ENCODE assay signal across 8 mouse cellular contexts in genomic region chr16:11253898-11254722, GRCm38 (mm10). TPM values are rescaled to one million over a fixed set of nuclear protein-coding genes. Genes with fewer than 3 reads are reported as not detected.
DNase-seq lines count a peak whose midpoint lies in the region; ATAC-seq and TF ChIP-seq lines count a peak whose summit lies in the region.

TSS of gene Gspt1 (minus strand) at chr16:11254325.

- CTCF ChIA-PET in Patski (lab: Charles Lee): interaction anchor here (1.0 to 1.2 kb wide), 2 partner anchors 29 to 30 kb away, joined by 3 read pairs; no protein-coding TSS in a partner anchor

- no peak for TF ChIP-seq CTCF in Patski (IDR thresholded peaks at IDR 0.05)

- H3K9ac ChIP-seq in hindbrain, embryonic 13.5 days: peak within 1 kb of the TSS; percentile 96

- in situ Hi-C loops in Patski (cut with MboI; ENCODE audit: low pct_unique_long_range_greater_than_20kb): no loop called here

- no peaks in the 10 kb centered on the region for H3K9me3 ChIP-seq in hindbrain, embryonic 13.5 days

- DNase-seq in Patski (ENCODE audit: low read depth, low spot score): peak; percentile 94
- peak; percentile 98 to 99 for DNase-seq in cerebellum, postnatal 14 days
- peak; percentile 98 to 99 for DNase-seq in frontal cortex, postnatal 14 days (ENCODE audit: low spot score in 2 of 2)
- DNase-seq in layer of hippocampus, postnatal 25 days (ENCODE audit: extremely low spot score in 1 of 2, low spot score in 1 of 2): peak; percentile 92 to 93
- peak; percentile 99 for DNase-seq in lung, postnatal 25 days (ENCODE audit: low spot score)
- DNase-seq in retina, embryonic 14.5 days (ENCODE audit: low spot score): peak; percentile 98
- DNase-seq in thymus, postnatal 4 days: peak; percentile 98

- peak; percentile 88 for ATAC-seq in Patski
- ATAC-seq in hindbrain, embryonic 13.5 days (ENCODE audit: low FRiP score): peak; percentile 98

- H3K27ac ChIP-seq in hindbrain, embryonic 13.5 days: peak within 1 kb of the TSS; percentile 95

- peaks cover 21% of the 10 kb centered on the region for H3K4me1 ChIP-seq in hindbrain, embryonic 13.5 days (replicated peaks)

- POLR2A ChIA-PET in Patski (lab: Charles Lee): interaction anchor here (0.6 to 1.6 kb wide), 4 partner anchors 8 to 1802 kb away, joined by 3 to 4 read pairs (median 4); partner anchors contain the start of gene Snx29

- H3K36me3 ChIP-seq in hindbrain, embryonic 13.5 days: no peaks in the 10 kb centered on the region

- peak within 1 kb of the TSS; percentile 99 for H3K4me3 ChIP-seq in hindbrain, embryonic 13.5 days

- H3K4me2 ChIP-seq in hindbrain, embryonic 13.5 days: peak within 1 kb of the TSS; percentile 98

- H3K27me3 ChIP-seq in Patski: no peaks in the 10 kb centered on the region
- no peaks in the 10 kb centered on the region for H3K27me3 ChIP-seq in hindbrain, embryonic 13.5 days

- under 1% methylated on average over 65 of the region's 76 CpGs for WGBS in hindbrain, embryonic 13.5 days

RNA-seq across cellular contexts. Expression of gene Gspt1, which starts in this region (rescaled TPM):
- polyA plus RNA-seq in Patski (2021): 117 TPM
- 50.2 and 52.2 TPM in 2 replicates for polyA plus RNA-seq in hindbrain, embryonic 13.5 days (2015; fragmentation: Nextera tagmentation; extraction: Ambion mirVana)
- total RNA-seq in layer of hippocampus, postnatal 25 days (2021): 10 to 100 TPM; 84.3 to 89.9 TPM

Comparison
In these comparisons a context has a peak if more than half of its experiments do, and no peak if none do; other contexts are left out.
1. Peak in every context shown above with its lines: DNase-seq, ATAC-seq, H3K4me3 ChIP-seq and H3K27ac ChIP-seq.